Mouse (Mus musculus): ENCODE data around the gene Podxl.
"Not testable (repeated sequence)": the region's sequence is repeated elsewhere in the genome, so short reads cannot be mapped to it uniquely, and the experiment has no call there.

Podxl gene

GRCm38 (mm10) chr6:31567200-31567599, 3.4 kb upstream of the Podxl start:
- DNase-seq (ENCODE audit: low spot score) = no peak

GRCm38 (mm10) chr6:31564901-31565391, 1.2 kb upstream of the Podxl start:
- DNase-seq (ENCODE audit: low spot score) = no peak

DNA sequence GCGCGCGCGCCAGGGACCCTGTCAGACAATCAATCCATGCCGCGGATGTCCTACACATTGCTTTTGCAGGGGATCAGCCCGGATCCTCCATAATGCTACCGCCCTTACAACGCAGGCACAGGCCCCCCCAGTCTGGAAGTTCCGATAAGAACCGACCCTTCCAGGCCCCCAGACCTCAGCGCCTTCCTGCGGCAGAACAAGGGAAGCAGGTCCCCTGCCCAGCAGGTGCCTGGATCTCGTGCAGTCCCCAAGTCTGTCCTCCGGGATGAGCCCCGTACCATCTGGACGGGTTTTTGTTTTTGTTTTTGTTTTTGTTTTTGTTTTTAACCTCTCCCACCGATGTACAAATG, 376 bp upstream of the Podxl start:
- DNase-seq (ENCODE audit: low spot score) = no peak

GRCm38 (mm10) chr6:31562371-31563080, 1.3 kb downstream of the Podxl start:
- DNase-seq (ENCODE audit: low spot score) = no peak

GRCm38 (mm10) chr6:31561948-31562347, 1.8 kb downstream of the Podxl start:
- DNase-seq (ENCODE audit: low spot score) = not testable (repeated sequence)

DNA sequence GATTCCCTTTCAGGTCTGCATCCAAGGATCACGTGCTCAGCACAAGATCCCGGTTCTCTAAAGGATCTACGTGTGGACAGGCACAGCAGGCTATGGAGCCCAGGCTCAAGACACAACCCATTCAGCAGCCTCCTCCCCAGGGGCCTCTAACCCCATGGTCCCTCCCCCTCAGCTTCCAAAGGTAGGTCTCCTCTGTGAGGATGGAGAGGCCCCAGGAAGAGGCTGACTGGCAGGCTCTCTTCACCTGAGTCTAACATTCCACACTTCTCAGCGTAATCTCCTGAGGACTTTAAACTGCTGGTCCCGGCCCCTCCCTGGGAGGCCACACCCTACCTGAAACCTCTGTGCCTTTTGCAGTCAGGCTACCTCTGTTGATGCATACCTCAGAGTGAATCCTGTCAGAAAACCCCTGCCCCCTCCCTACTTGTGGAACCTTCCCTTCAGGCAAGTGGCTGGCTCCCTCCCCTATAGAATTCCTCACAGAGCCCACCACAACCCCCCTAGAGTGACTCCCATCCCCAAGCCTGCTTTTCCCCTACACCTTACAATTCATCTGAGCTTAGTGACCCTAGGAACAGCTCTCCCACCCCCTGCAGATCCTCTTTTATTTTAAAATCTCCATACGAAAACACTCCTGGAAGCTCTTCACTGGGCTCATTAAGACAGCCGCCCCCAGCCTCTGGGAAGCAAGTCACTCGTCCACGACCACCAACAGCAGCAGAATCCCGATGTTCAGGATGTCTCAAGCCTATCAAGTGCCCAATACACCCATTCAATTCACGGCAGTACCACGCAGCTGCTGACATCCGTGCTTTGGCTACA, 3.4 kb downstream of the Podxl start:
- no peak for DNase-seq (ENCODE audit: low spot score)

GRCm38 (mm10) chr6:31556460-31557100, 7.2 kb downstream of the Podxl start:
- DNase-seq (ENCODE audit: low spot score) = no peak

- DNase-seq (ENCODE audit: low spot score) = no peak
Observed at GRCm38 (mm10) chr6:31550876-31551532, 12.8 kb downstream of the Podxl start.

- peak; percentile 67 for DNase-seq (ENCODE audit: low spot score)
Observed at GRCm38 (mm10) chr6:31549361-31550051, 14.3 kb downstream of the Podxl start.

DNA sequence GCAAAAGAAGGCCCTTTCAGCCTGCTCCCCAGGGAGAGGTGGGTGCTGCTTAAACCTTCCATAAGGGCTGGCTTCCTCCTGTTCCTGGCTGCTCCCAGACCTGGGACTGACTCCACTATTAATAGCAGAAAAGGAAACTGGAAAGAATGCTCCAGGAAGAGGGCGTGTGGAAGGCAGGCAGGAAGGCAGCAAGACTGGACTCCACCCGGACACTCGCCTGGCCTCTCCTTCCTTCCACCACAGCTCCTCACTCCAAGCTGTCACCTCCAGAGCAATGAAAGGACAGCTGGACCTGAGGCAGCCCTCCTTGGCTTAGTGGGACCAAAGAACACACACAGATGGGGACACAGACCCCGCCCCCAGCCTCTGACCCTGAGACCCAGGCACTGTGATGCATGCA, 19.5 kb downstream of the Podxl start:
- no peak for DNase-seq (ENCODE audit: low spot score)

GRCm38 (mm10) chr6:31540018-31540417, 23.8 kb downstream of the Podxl start:
- no peak for DNase-seq (ENCODE audit: low spot score)

DNA sequence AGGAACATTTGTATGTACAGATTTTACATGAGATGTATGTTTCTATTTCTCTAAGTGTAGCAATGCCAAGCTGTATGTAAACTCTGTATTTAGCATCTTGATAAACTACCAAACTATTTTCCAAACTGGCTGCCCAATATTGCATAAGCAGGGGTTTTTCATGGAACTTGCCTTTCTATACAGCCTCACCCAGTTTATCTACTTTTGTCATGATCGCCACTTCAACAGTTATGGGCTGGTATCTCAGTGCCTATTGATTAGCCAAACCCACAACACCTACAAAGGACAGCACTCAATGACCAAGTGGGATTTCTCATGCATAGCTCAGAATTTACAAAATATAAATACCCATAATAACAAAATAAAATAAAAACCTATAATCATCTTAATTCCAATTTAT, 25.7 kb downstream of the Podxl start:
- DNase-seq (ENCODE audit: low spot score) = no peak

- DNase-seq (ENCODE audit: low spot score) = no peak
Observed at GRCm38 (mm10) chr6:31537193-31537592, 26.6 kb downstream of the Podxl start.

- DNase-seq (ENCODE audit: low spot score) = no peak
Observed at GRCm38 (mm10) chr6:31534705-31535104, 29.1 kb downstream of the Podxl start.

DNA sequence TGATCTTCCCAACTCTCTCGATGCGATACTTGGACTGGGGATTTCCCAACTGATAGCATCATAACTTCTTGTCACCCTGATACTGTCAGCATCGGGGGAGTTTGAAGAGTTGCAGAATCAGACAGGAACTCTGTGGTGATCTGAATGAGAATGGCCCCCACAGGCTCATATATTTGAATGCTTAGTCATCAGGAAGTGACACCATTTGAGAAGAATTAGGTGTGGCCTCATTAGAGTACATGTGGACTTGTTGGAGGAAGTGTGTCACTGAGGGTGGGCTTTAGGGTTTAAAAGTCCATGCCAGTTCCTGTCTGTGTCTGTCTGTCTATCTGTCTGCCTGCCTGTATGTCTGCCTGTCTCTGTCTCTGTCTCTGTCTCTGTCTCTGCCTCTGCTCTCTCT, 31.9 kb downstream of the Podxl start:
- DNase-seq (ENCODE audit: low spot score) = no peak

GRCm38 (mm10) chr6:31528339-31528738, 35.4 kb downstream of the Podxl start:
- DNase-seq (ENCODE audit: low spot score) = no peak

DNA sequence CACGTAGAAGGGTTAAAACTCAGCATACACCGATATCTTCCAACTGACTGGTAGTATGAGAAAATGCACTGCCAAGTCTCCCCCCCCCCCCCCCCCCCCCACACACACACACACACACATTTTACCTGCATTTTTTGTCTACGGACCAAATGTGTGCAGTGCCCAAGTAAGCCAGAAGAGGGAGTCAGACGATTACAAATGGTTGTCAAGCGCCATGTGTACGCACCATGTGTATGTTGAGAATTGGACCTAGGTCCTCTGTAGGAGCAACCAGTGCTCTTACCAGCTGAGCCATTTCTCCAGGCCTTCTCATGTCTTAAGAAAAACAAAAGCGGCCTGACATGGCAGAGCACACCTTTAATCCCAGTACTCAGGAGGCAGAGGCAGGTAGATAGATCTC, 35.9 kb downstream of the Podxl start:
- DNase-seq (ENCODE audit: low spot score) = no peak

DNA sequence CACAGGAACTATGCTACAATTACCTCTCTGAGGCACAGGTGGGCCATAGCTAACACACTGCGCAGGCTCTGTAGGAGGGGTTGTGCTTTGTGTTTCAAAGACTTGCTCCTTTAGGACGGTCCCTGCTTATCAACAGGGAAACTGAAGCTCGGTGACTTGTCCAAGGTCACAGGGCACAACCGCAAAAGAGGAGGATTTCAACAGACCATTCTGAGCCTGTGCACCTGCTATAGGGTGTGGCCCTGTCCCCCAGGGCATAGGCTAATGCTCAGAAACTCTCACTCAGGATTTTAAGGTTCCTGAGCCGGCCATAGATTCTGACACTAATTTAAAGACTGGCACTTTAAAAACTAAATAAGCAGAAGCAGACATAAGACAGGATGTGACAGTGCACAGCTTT, 36.9 kb downstream of the Podxl start:
- DNase-seq (ENCODE audit: low spot score) = no peak

- peak; percentile 39 for DNase-seq (ENCODE audit: low spot score)
Observed at GRCm38 (mm10) chr6:31525231-31525900, 38.4 kb downstream of the Podxl start.

- DNase-seq (ENCODE audit: low spot score) = no peak
Observed at GRCm38 (mm10) chr6:31524647-31525046, 39.1 kb downstream of the Podxl start.

DNA sequence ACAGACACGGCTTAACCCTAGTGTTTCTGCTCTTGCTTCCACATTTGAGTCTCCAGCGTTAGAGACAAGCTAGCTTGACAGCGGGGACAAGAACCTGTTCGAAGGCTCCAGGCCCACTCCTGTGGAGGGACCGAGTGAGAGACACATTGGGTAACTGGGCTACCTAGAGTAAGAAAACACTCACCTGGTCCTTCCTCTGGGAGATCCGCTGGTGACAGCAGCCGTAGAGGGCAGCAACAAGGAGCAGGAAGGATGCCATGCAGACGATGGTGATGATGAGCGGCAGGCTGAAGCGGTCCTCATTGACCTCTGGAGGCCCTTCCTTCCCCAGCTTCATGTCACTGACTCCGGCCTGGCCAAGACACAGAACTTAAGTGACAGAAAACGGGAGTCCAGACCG, 39.7 kb downstream of the Podxl start:
- no peak for DNase-seq (ENCODE audit: low spot score)
